Mouse (Mus musculus) adrenal gland, adult (tissue): ENCODE results near the gene Slc10a6.

Experiments used
- DNase-seq, 2 experiments: peaks; one replicate each; pipeline ENCODE4 v3.0.0; 2022 to 2023; ENCODE audit warnings: low spot score in 1 of 2; ENCODE audit not compliant: inconsistent age in 2 of 2

Gene Slc10a6

DNA sequence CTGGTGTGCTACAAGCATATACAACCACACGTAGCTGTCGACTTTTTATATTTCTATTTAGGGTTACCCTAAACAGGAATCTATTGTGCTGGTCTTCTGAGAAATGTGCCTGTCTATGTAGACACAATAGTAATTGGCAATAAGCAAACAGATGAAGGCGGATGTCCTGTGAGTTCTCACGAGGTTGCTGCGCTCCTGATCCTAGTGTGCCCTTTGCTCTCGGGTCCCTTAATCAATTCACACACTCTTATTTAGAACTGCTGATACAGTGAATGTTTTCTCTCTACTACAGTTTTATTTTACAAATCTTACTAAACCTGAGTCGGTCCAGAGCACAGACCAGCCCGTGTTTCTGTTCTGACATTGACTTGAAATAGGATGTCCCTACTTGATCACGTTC, 68.7 kb downstream of the Slc10a6 start:
- DNase-seq: no peak
